Mouse (Mus musculus) erythroblast, embryonic 14.5 days (primary cell): ENCODE measurements at regions not wholly inside any gene's neighbourhood (a gene's known extent, or its start where the extent isn't known, plus 50 kb on each side); places are given as distances from the start of the nearest gene placed in this dataset.

Experiments
- GATA1 ChIP-seq: IDR thresholded peaks from 2 replicates; pipeline ENCODE4 v1.6.1; 2012; ENCODE audit warnings: low read length, inconsistent platforms, mixed read lengths
- TAL1 ChIP-seq: IDR thresholded peaks from 3 replicates; pipeline ENCODE4 v1.6.1; 2012; ENCODE audit warnings: low read length, inconsistent platforms, mixed read lengths

DNA sequence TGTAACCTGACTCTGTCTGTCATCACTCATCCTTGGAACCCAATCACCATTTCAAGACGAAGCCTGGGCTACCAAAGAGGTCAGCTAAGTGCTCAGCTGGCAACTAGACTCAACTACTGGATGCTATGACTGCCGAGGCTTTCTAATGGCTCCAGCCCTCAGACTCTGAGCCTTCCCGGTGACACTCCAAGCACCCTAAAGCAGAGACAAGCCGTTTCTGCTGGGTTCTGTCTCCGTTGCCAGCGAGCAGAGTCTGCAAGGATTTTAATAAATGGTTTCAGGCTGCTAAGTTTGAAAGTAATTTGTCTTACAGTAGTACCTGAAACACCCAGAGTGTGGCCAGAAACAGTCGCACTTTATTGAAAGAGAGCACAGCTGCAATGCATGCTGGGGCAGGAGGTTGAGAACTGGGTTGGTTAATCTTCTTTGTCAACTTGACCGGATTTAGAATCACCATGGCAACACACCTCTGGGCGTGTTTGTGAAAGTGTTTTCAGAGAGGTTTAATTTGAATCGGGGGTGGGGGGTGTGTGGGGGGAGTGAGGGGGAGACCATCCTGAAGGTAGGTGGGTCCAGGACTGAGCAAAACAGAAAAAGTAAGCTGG lies 298.8 kb downstream of the H2al1j start:
- TF ChIP-seq GATA1 (no peak), TAL1 (no peak)
